Mouse (Mus musculus) cerebellum, postnatal 10 days (tissue): Measurements from ENCODE around the gene Itga11.
"Not testable (repeated sequence)": the region's sequence is repeated elsewhere in the genome, so short reads cannot be mapped to it uniquely, and the experiment has no call there.

Experiments
- DNase-seq, 2 experiments: peaks; one replicate each; pipeline ENCODE4 v3.0.0; 2021; ENCODE audit warnings: mixed read lengths in 2 of 2

The Itga11 gene

DNA sequence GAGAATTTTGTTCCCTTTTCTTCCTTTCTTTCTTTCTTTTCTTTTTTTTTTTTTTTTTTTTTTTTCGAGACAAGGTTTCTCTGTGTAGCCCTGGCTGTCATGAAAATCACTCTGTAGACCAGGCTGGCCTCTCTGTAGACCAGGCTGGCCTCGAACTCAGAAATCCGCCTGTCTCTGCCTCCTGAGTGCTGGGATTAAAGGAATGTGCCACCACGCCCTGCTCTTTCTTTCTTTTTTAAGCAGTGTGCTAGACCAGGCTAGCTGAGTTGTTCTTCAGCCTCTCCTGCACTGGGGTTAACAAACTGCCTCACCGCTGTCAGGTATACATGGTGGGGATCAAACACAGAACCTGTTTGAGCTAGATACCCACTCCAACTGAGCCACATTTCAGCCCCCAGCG, 142.3 kb downstream of the Itga11 start:
- not testable (repeated sequence) for DNase-seq

GRCm38 (mm10) chr9:62820829-62821228, 143.2 kb downstream of the Itga11 start:
- no peak for DNase-seq

DNA sequence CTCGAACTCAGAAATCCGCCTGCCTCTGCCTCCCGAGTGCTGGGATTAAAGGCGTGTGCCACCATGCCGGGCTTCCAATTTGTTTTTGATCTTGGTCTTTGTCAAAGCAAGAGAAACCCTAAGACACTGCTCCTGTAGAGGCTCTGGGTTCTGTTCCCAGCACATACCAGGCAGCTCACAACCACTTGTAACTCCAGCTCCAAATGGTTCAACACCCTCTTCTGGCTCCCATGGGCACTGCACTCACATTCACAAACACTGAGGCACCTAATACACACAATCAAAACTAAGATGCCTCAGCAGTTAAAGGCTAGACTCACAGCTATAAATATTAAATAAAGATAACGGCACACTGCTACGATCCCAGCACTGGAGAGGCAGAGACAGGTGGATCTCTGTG, 144.2 kb downstream of the Itga11 start:
- DNase-seq, result no peak

GRCm38 (mm10) chr9:62825791-62826393, 148.3 kb downstream of the Itga11 start:
- no peak for DNase-seq

- no peak for DNase-seq
These were observed 148.8 kb downstream of the Itga11 start for GRCm38 (mm10) chr9:62826456-62826855.

DNA sequence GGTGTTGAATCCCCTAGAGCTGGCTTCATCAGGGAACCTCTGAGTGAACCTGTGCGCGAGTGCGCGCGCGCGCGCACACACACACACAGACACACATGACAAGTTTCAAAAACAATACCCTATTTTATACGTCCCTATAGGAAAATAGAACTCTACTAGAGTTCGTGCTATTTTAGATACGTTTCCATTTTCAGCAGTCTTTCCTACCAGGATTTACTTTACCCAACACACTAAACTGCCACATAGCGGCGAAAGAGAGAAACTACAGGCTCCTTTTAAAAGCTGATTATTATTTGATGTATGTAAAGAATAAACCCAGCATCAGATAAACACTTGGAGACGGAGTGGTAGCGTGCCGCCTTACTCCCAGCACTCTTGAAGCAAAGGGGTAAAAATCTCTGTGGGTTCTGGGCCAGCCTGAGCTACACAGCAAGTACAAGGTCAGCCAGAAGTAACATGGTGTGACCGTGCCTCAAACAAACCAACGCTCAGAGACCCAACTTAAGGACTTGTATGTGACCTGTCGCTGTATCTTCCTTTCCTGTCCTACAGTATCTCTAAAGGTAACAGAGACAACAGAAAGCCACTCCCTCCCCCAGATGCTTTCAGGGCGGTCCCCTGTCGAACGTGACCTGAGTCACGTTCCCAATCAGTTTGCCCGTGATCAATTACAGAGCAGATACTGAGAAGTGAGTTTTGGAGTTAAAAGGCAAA, 150.5 kb downstream of the Itga11 start:
- peak; percentile 40 to 50 for DNase-seq

DNA sequence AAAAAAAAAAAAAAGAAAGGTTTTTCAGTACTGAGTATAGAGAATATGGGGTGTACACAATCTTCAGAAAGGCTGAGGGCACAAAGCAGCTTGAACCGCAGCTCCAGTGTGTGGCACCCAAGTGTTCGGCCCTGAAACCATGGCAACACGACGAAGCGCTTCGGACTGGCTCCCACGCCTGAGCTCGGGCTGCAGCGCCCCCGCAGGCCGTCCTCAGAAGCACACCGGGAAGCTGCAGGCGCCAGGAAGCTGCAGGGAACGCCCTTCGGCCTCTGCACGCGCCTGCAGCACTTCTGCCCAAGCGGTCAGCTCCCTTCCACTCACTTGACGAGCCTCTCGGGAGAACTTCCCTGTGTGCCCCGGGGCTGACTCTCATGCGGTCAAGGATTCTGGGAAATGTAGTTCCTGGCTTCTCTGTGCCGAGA, 151.0 kb downstream of the Itga11 start:
- DNase-seq, result peak; percentile 95 to 96

GRCm38 (mm10) chr9:62829877-62830276, 152.3 kb downstream of the Itga11 start:
- DNase-seq, result no peak
